Mouse (Mus musculus): ENCODE results near the gene Afap1. TPM values are rescaled to one million over a fixed set of nuclear protein-coding genes. Genes with fewer than 3 reads are reported as not detected.

Afap1 gene
- total RNA-seq, 2 experiments from 2014 or later = 110 to 127 TPM

DNA sequence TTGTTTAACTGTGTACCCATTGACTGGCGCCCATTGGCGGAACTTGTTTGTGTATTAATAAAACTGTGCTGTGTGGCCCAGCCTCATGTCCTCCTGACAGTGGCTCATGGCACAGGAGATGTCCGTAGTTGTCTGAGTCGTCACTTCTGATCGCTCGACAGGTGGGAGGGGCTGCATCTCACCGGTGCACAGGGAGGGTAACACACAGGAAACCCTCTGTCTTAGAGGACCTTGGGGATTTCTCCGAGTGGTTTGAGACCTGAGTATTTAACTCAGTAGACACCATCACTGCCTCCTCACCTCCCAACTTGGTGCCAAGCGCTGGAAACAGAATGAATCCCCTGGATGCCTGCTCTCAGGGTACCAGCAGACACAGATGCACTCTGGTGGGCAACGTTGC is 110.7 kb downstream of the Afap1 start:
- intact Hi-C loops (cut with DNase I) = no loop called here
- no peak for DNase-seq (ENCODE audit: extremely low spot score in 1 of 2, low spot score in 2 of 2)

DNA sequence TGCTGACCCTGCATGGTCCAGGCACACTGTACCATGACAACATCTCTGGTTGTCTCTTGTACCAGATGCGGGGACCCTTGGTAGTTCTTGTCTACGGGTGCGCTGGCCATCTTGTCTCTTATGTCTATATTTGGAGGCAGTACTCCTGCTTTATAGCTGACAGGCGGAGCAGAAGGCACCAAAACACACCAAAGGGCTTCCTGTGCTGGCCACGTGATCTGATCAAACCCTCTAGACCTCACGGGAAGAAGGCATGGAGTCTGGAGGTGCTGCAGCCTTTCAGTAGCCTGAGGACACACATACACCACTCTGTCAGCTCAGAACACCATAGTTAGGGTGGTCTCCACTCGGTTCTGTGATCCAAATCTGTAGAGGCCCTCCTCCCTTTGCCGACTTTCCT is 113.0 kb downstream of the Afap1 start:
- intact Hi-C loops (cut with DNase I) = no loop called here
- no peak for DNase-seq (ENCODE audit: extremely low spot score in 1 of 2, low spot score in 2 of 2)

DNA sequence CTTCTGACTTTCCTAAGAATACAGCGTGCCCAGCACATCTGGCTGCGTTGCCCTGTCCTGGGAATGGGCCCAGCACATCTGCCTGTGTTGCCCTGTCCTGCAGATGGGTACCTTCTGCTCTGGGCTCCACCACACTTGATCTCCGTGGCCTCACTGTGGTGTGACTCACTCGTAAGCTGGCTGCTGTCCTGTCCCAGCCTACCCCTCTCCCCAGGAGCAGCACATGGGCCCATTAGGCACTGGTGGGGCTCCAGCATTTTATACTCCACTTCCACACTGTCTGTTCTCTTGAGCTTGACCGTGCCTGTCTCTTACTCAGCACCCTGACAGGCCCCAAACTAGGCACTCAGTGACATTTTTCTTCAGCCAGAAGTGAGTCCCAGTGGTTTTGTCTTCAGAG is 113.5 kb downstream of the Afap1 start:
- intact Hi-C loops (cut with DNase I) = no loop called here
- DNase-seq (ENCODE audit: extremely low spot score in 1 of 2, low spot score in 2 of 2) = no peak

DNA sequence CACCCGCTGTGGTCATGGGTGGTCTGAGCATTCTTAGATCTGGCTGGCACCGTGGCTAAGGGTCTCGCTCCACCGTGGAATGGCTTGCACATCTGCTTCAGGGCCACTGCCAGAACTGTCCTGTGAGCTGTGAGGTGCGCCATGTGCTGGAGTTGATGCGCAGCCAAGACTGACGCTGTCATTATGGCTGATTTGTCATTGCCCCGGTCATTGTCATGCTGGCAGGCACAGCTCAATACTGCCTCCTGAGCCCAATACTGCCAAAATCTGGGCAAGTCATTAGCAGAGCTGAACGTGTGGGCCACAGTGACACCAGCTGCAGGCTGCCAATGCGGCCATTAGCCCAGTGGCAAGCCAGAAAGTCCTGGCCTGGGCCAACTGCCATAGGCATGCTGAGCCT is 114.5 kb downstream of the Afap1 start:
- intact Hi-C loops (cut with DNase I) = no loop called here
- no peak for DNase-seq (ENCODE audit: extremely low spot score in 1 of 2, low spot score in 2 of 2)

DNA sequence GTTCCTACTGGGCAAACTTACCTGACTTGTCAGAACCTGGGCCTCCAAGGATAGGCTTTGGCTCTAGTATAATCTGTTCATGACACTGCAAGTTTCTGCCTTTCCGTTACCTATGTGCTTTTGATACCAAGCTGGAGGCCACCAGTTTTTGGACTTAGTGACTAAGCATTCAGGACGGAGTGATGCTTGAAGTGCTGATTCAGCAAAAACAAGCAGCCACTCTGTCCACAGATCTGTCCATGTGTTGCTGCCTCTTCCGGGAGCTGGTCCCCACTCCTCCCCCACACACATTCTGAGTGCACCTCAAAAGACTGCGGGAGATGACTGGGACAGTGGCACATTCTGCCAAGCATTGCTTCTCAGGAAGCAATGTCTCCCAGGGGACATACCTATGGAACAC is 116.3 kb downstream of the Afap1 start:
- DNase-seq (ENCODE audit: extremely low spot score in 1 of 2, low spot score in 2 of 2) = no peak
- intact Hi-C loops (cut with DNase I) = no loop called here

DNA sequence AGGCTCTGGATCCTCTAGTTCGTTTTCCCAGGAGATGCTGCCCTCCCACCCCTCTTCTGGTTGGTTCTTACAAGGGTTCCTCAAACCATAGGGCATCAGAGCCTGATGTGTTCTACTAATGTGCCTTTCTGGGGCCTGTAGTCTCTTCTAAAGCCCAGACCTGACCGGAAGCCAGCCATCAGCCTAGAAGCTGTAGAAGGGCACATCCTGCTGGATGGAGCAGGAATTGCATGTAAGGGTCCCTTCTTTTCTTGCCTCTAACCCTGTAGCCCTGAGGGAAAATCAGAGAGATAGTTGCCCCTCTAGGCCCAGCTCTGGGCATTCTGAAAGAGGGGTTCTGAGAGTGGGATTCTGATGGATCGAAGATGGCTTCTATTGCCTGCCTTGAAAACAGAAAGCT is 125.2 kb downstream of the Afap1 start:
- intact Hi-C loops (cut with DNase I) = no loop called here
- DNase-seq (ENCODE audit: extremely low spot score in 1 of 2, low spot score in 2 of 2) = no peak

DNA sequence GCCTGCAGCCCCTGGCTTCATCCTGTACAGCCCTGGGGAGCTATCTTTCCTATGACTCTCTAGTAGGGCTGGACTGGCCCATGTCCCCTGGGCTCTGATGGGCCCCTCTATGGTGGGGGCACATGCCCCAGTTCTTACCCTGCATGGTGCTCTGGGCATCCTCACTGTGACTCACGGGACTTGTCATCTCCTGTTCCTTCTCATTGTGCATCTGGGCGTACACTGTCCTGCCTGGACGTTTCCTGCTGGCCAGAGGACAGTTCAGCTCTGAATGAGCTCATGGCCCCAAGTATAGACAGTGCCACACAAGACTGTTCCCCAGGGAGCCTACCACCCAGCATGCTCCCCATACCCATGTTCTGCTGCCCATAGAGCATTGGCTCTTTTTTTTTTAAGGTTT is 128.0 kb downstream of the Afap1 start:
- intact Hi-C loops (cut with DNase I) = no loop called here

DNA sequence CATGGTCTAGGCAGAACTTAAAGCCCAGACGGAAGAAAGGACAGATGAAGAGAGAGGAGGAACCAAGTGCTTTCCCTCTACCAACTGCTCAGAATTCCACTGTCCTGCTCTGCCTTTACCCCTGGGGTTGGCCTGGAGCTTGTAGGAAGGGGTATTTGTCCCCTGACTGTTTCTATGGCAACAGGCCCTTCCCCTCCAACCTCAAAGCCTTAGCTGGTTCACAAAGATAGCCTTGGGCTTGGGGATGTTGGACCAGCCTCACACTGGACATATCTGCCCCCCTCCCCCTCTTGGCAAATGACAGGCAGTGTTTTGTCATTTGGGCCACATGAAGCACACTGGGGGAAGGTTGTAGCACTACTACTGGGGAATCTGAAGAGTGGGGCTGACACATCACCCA is 129.2 kb downstream of the Afap1 start:
- no peak for DNase-seq (ENCODE audit: extremely low spot score in 1 of 2, low spot score in 2 of 2)
- intact Hi-C loops (cut with DNase I) = no loop called here

More for the DNA sequence above, 128.0 kb downstream of the Afap1 start:
- DNase-seq (ENCODE audit: extremely low spot score in 1 of 2, low spot score in 2 of 2) = no peak

DNA sequence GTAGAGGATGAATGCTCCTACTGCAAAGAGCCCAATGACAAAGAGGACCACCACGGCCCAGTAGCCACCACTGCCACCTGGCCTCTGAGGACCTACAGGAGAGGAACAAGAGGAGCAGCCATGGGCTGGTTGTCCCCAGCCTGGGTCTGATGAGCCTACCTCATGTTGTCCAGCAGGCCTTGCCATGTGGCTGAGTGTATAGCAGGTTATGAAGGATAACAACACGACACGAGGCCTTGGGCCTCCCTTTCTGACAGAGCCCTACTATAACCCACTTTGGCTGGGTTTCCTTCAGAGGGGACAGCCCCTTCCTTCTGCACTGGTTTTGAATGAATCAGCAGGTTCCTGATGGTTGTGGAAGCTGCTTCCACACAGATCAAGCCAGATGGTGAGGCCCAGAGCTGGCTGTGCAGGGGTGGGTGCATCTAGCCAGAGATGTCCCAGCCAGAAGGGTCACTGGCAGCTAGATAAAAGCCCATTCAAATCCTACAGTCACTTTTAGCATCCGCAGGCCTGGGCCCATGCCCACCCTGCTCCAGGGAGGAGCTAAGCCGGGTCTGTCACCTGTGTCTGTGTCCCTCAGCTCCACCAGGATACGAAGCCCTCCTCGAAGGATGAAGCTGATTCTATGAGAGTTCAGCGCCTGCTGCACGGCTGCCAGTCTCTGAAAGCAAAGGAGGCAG is 131.0 kb downstream of the Afap1 start:
- intact Hi-C loops (cut with DNase I) = no loop called here
- no peak for DNase-seq (ENCODE audit: extremely low spot score in 1 of 2, low spot score in 2 of 2)

DNA sequence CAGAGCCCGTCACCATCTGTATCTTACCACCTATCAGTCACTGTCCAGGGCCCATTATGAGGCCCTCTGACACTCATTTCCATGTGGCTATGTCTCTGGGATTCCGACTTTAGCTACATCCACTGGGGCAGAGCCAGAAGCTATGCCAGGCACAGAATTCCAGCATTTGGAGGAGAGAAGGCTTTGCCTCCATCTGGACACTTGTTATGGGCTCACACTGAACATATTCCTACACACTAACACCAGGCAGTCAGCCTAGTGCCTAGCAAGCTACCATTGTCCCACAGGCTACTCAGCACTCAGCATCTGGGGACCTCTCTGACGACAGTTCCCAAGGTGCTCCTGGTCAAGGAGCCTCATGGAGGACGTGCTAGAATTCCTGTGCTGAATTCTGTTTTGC is 132.0 kb downstream of the Afap1 start:
- intact Hi-C loops (cut with DNase I) = no loop called here
- DNase-seq (ENCODE audit: extremely low spot score in 1 of 2, low spot score in 2 of 2) = no peak

DNA sequence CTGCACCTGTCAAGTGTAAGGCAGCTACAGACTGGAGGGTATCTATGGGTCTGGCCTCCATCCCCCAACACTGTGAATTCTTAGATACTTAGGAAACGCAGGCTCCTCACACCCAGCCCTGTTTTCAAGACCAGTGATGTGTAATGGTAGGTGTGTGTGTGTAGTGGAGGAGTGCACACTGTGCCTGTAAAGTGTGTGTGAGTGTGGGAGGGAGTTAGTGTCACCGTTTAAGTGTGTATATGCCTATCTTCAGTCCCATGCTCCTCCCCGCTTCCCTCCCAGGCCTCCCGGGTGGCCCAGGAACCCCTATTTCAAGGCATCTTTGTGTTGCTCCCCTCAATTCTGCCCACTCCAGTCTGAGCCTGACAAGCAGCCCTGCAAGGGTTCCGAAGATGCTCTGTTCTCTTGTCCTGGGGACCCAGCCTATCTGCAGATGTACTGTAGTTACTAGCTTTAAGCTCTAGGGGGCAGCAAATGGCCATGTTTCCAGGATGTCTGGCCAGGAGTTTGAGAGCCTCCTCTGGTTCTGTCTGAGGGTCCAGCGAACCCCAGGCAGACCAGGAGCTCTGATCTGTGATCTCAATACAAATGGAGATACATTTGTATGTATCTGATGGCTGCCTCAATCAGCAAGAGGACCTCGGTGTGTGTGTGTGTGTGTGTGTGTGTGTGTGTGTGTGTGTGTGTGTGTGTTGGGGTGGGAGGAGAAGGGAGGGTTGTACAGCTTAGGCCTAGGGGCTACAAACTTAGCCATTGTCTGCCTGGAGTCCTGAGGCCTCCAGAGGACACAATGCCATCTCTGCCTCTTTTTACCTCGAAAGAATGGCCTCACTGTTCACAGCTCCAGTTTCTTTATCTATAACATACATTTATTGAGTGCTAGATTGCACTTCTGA is 140.7 kb downstream of the Afap1 start:
- intact Hi-C loops (cut with DNase I) = loop anchor here (2.0 to 5.0 kb wide), 2 partner anchors 189 to 363 kb away; no protein-coding TSS in a partner anchor

DNA sequence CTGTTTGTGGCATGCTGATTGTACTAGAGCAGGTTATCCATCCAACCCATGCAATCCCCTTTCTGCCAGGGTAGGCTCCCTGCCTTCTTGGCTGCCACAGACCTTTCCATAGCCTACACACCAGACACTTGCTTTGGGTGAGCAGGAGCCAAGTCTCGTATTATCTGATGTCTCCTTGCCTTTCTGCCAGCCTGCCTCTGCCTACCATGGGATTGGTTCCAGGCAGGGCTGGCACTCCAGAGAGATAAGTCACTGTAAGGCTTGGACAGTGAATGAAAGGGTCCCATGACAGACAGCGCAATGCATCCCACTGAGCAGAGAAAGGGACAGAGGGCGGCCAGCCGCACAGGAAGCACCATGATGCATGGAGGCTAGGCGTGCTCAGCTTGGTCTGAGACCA is 146.5 kb downstream of the Afap1 start:
- intact Hi-C loops (cut with DNase I) = no loop called here
- no peak for DNase-seq (ENCODE audit: extremely low spot score in 1 of 2, low spot score in 2 of 2)

More for the DNA sequence above, 140.7 kb downstream of the Afap1 start:
- peak in 1 of 2 experiments; percentile 58 for DNase-seq (ENCODE audit: extremely low spot score in 1 of 2, low spot score in 2 of 2)

DNA sequence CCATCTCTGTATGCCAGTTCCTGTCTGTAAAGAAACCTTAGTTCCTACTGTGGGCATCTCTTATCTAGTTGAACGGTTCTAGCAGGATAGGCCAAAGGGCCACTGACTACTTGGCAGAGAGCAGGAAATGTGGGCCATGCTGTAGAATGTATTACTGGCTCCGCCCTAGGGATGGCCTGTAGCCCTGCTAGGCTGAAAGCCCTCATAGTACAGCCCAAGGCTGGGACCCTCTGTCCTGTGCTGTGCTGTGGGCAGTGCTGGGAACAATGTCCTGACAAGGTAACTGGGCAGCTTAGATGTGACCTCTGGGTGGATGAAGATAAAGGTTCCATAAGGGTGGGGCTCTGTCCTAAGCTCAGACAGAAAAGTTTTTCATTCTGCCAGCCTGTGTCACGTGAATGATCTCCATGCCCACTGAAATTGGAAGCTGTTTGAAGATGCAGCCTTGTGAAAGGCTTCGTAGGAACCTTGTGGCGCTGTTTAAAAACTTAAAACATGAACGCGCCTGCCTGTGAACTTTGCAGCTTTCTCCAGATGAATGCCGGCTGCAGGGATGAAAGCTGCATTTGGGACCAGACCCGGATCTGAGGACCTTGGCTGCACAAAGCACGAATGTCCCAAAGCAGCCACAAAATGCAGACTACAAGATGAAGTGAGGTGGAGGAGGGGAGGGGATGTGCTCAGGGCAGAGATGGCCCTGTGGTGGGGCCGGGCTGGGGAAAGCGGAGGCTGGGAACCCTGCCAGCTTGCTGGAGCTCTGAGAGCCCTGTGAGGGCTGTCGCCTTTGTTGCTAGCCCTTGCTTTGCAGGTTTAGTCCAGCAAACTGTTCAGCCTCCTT is 147.5 kb downstream of the Afap1 start:
- peak in 1 of 2 experiments; percentile 73 for DNase-seq (ENCODE audit: extremely low spot score in 1 of 2, low spot score in 2 of 2)

DNA sequence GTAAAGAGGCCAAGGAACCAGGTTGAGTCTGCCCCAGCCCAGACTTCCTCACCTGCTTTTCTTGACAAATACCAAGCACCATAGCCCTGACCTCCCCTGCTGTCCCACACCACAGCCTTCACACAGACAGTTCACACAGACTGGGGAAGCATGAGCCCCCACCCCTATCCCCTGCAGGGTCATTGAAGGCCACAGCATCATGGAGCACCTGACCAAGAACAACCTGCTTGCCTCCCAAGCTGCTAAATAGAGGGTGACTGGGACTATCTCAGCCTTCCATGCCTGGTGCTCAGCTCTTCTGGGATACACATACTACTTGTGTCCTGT is 148.1 kb downstream of the Afap1 start:
- no peak for DNase-seq (ENCODE audit: extremely low spot score in 1 of 2, low spot score in 2 of 2)
- intact Hi-C loops (cut with DNase I) = no loop called here

More for the DNA sequence above, 147.5 kb downstream of the Afap1 start:
- intact Hi-C loops (cut with DNase I) = no loop called here

DNA sequence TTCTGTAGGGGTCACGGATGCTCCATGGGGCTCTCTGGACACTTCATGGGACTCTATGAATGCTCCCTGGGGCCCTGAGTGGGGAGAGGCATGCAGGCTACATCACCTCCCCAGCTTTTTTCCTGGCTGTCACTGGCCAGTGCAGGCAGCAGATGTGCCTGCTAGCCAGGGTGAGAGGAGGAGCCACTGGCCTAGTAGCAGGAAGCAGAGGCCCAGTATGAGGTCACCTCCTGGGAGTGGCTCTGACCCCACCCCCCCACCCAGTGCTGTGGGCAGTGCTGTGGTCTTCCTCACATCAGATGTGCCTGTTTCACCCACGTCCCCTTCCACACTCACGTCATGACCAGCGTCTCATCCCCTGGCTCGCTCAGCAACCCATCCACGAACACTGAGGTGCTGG is 148.6 kb downstream of the Afap1 start:
- intact Hi-C loops (cut with DNase I) = no loop called here
- DNase-seq (ENCODE audit: extremely low spot score in 1 of 2, low spot score in 2 of 2) = no peak

DNA sequence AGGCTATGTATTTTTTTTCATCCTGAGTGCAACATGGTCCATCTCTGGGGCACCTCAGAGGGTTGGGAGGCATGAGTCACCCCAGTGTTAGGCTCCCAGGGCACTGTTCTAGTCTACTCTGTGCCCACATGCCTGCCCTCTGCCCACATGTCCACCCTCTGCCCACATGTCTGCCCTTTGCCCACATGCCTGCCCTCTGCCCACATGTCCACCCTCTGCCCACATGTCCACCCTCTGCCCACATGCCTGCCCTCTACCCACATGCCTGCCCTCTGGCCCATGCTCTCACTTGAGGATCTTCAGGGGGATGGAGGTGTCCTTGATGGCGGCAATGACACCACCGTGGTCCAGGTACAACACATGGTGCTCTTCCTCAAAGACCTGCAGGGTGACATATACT is 150.0 kb downstream of the Afap1 start:
- DNase-seq (ENCODE audit: extremely low spot score in 1 of 2, low spot score in 2 of 2) = no peak
- intact Hi-C loops (cut with DNase I) = no loop called here
